Mouse (Mus musculus) cerebellum, adult 2 months (tissue): ENCODE data around the gene Rnf128. TPM values are rescaled to one million over a fixed set of nuclear protein-coding genes. Genes with fewer than 3 reads are reported as not detected.

ENCODE experiments used
- DNase-seq, 2 experiments: peaks; one replicate each; pipeline ENCODE4 v3.0.0; 2021
- H3K27ac ChIP-seq: fragments of 200-500 bp; 2 replicates; pipeline ENCODE4 v1.5.1; 2012; ENCODE audit warnings: low read length, control low read depth, inconsistent platforms; ENCODE audit not compliant: insufficient read depth
- H3K27me3 ChIP-seq: fragments of 200-500 bp; 2 replicates; pipeline ENCODE4 v1.6.1; 2012; ENCODE audit warnings: inconsistent platforms, mild to moderate bottlenecking, low read length, moderate library complexity; ENCODE audit not compliant: control insufficient read depth, insufficient read depth
- H3K4me1 ChIP-seq: fragments of 200-500 bp; 2 replicates; pipeline ENCODE4 v1.6.1; 2011; ENCODE audit warnings: low read length; ENCODE audit not compliant: control insufficient read depth, insufficient read depth
- H3K4me3 ChIP-seq: fragments of 200-500 bp; replicated peaks from 2 replicates; pipeline ENCODE3; 2011; ENCODE audit warnings: mild to moderate bottlenecking, low read depth, low read length, control low read depth; ENCODE audit not compliant: insufficient read depth
- CTCF ChIP-seq: fragments of 200-500 bp; IDR thresholded peaks from 2 replicates; pipeline ENCODE4 v1.5.1; 2011; ENCODE audit warnings: low read depth, mild to moderate bottlenecking, control low read depth, low read length, moderate library complexity, borderline replicate concordance; ENCODE audit not compliant: insufficient read depth
- POLR2A ChIP-seq: fragments of 200-500 bp; IDR thresholded peaks from 2 replicates; pipeline ENCODE4 v1.6.1; 2011; ENCODE audit warnings: low read length, control low read depth, borderline replicate concordance; ENCODE audit not compliant: insufficient read depth
- WGBS: fragments of 180-500 bp; shearing (Covaris S2); methylation state at CpG from one replicate; pipeline ENCODE4 v1.1.7; 2018; 5-methylcytosine and 5-hydroxymethylcytosine counted together
- polyA plus RNA-seq: library from polyadenylated mRNA; depleted of rRNA; stranded (reverse); fragments of >200 nt; gene quantifications from 2 replicates; pipeline ENCODE4 v1.2.3, GENCODE M21; 2012; rRNA removed

The Rnf128 gene
- polyA plus RNA-seq, 1 experiment = 15.7 TPM

- DNase-seq = peak; percentile 78 to 91
- no peaks in the 10 kb centered on the region; the same call in 1 of the 2 replicates for H3K27me3 ChIP-seq
- no peaks in the 10 kb centered on the region for H3K4me1 ChIP-seq
- peak within 1 kb of the TSS; percentile 98 for H3K4me3 ChIP-seq
- TF ChIP-seq POLR2A (no peak), CTCF (no peak)
- WGBS = 4% methylated on average over 43 of the region's 43 CpGs
- peak within 1 kb of the TSS; percentile 46 for H3K27ac ChIP-seq
Observed at GRCm38 (mm10) chrX:139684775-139685695, 121.9 kb downstream of the Rnf128 start, which contains the start of gene Tbc1d8b. TSS of gene Tbc1d8b (plus strand) at chrX:139684996.

GRCm38 (mm10) chrX:139714381-139714780 is 151.3 kb downstream of the Rnf128 start, which contains the start of gene Gm15013:
TSS of gene Gm15013 (minus strand) at chrX:139714481.
- no peak for TF ChIP-seq CTCF
- TF ChIP-seq POLR2A = no peak
- whole genome bisulfite sequencing = 94% methylated on average over 8 of the region's 8 CpGs

DNA sequence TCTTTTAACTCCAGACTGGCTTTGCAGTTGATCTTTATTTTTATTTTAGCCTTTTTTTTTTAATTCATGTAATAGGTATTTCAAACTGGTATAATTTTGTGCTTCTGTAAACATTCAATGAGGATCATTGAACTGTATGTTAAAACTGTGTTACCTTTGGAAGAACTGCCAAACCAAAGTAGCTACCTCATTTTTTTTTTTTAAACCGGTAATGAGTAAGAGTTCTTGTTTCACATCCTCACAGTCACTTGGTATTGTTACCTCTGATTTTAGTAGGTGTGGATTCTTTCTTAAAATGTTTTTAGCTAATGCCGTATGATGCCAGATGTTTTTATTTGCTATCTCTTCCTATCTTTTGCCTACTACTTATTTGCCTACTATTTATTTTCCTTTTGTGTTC is 159.2 kb downstream of the Rnf128 start:
- no peaks in the 10 kb centered on the region for H3K27me3 ChIP-seq
- 91% methylated on average over 2 of the region's 2 CpGs for WGBS
- H3K4me3 ChIP-seq = no peak overlapping the region
- no peaks in the 10 kb centered on the region for H3K4me1 ChIP-seq
- no peak overlapping the region for H3K27ac ChIP-seq
- no peak for DNase-seq
- no peak for TF ChIP-seq POLR2A
- no peak for TF ChIP-seq CTCF

More at GRCm38 (mm10) chrX:139714381-139714780, 151.3 kb downstream of the Rnf128 start, which contains the start of gene Gm15013:
- Histone ChIP-seq H3K27me3 (no peaks in the 10 kb centered on the region), H3K27ac (no peak within 1 kb of the TSS), H3K4me3 (no peak within 1 kb of the TSS), H3K4me1 (no peaks in the 10 kb centered on the region)
- DNase-seq = no peak

Other genes starting within 250 kb of the Rnf128 start
- 0.08 TPM in 1 of 2 replicates, not detected in the other for gene Trap1a, start 229.6 kb upstream of the Rnf128 start, polyA plus RNA-seq
- 0.05 TPM in 2 replicates for gene D330045A20Rik, start 82.9 kb upstream of the Rnf128 start, polyA plus RNA-seq
- gene Tbc1d8b, start 121.7 kb downstream of the Rnf128 start, polyA plus RNA-seq = 2.7 and 3.1 TPM in 2 replicates
- not detected in 2 replicates for gene Gm15013, start 151.2 kb downstream of the Rnf128 start, polyA plus RNA-seq
- gene Ripply1, start 219.0 kb downstream of the Rnf128 start, polyA plus RNA-seq = 0.33 and 0.46 TPM in 2 replicates
- gene Cldn2, start 237.5 kb downstream of the Rnf128 start, polyA plus RNA-seq = 1.1 and 2.6 TPM in 2 replicates